Mouse (Mus musculus): ENCODE results near the gene Gm11492.

- no peak for TF ChIP-seq MAFK (IDR thresholded peaks at IDR 0.05; ENCODE audit: insufficient read depth, low read depth, low read length)
- no peak for TF ChIP-seq ZC3H11A (IDR thresholded peaks at IDR 0.05; ENCODE audit: borderline replicate concordance, low read depth, low read length)
- no peak for TF ChIP-seq CHD2 (IDR thresholded peaks at IDR 0.05; ENCODE audit: low read depth, low read length)
- TF ChIP-seq HCFC1 (IDR thresholded peaks at IDR 0.05; ENCODE audit: borderline replicate concordance, insufficient read depth, low read length), result no peak
- no peak for TF ChIP-seq ZNF384 (IDR thresholded peaks at IDR 0.05; ENCODE audit: low read depth, low read length)
Measured at GRCm38 (mm10) chr11:87600322-87600853, 33.9 kb downstream of the Gm11492 start.
